In genomic region chr4:141338853-141339252, GRCm38 (mm10) we compare ENCODE assay signal across 11 mouse cellular contexts. TPM values are rescaled to one million over a fixed set of nuclear protein-coding genes. Genes with fewer than 3 reads are reported as not detected.
DNase-seq lines count a peak whose midpoint lies in the region; ATAC-seq and TF ChIP-seq lines count a peak whose summit lies in the region.
"Had no signal": no experiment of that assay in that cellular context is flagged by ENCODE, and none has a peak within 500 bp of the region (broad histone marks: within the 10 kb centered on the region; RNA-seq: fewer than 3 reads in every experiment).

No protein-coding gene starts in this region.

- no peaks in the 10 kb centered on the region for H3K9me3 ChIP-seq in hindbrain, embryonic 11.5 days (ENCODE audit: control insufficient read depth, low read length)
- no peaks in the 10 kb centered on the region for H3K9me3 ChIP-seq in hindbrain, embryonic 16.5 days (ENCODE audit: control insufficient read depth, low read length)
- H3K9me3 ChIP-seq in E14TG2a.4 (ENCODE audit: low read length), result no peaks in the 10 kb centered on the region
- H3K9me3 ChIP-seq in embryonic facial prominence, embryonic 10.5 days, result no peaks in the 10 kb centered on the region
- no peaks in the 10 kb centered on the region for H3K9me3 ChIP-seq in midbrain, embryonic 13.5 days
- H3K9me3 ChIP-seq in forebrain, embryonic 13.5 days (replicated peaks), result no peaks in the 10 kb centered on the region

- no peak overlapping the region for H3K4me3 ChIP-seq in hindbrain, embryonic 11.5 days (ENCODE audit: low read depth, low read length)
- no peak overlapping the region for H3K4me3 ChIP-seq in hindbrain, embryonic 16.5 days (ENCODE audit: low read length)
- H3K4me3 ChIP-seq in E14TG2a.4 (replicated peaks; ENCODE audit: low read length), result peak overlapping the region; percentile 64
- peak overlapping the region; percentile 31; the same call in 1 of the 2 replicates for H3K4me3 ChIP-seq in embryonic facial prominence, embryonic 10.5 days
- no peak overlapping the region for H3K4me3 ChIP-seq in midbrain, embryonic 13.5 days (replicated peaks)
- no peak overlapping the region for H3K4me3 ChIP-seq in forebrain, embryonic 13.5 days

- H3K27me3 ChIP-seq in hindbrain, embryonic 11.5 days (ENCODE audit: control insufficient read depth, insufficient read depth, low read length), result no peaks in the 10 kb centered on the region; the same call in 1 of the 2 replicates
- no peaks in the 10 kb centered on the region; the same call in 1 of the 2 replicates for H3K27me3 ChIP-seq in hindbrain, embryonic 16.5 days (replicated peaks; ENCODE audit: control insufficient read depth, insufficient read depth, low read length)
- no peaks in the 10 kb centered on the region for H3K27me3 ChIP-seq in E14TG2a.4 (ENCODE audit: insufficient read depth, low read length)
- peaks cover 20% of the 10 kb centered on the region for H3K27me3 ChIP-seq in embryonic facial prominence, embryonic 10.5 days (replicated peaks; ENCODE audit: low read depth, poor library complexity, severe bottlenecking)
- H3K27me3 ChIP-seq in midbrain, embryonic 13.5 days, result 0 out of 2 replicates have a peak, but pooled peaks cover 6% of the 10 kb centered on the region
- H3K27me3 ChIP-seq in forebrain, embryonic 13.5 days, result 0 out of 2 replicates have a peak, but pooled peaks cover 3% of the 10 kb centered on the region

- no peak overlapping the region for H3K9ac ChIP-seq in hindbrain, embryonic 11.5 days (ENCODE audit: low read depth, low read length)
- no peak overlapping the region for H3K9ac ChIP-seq in hindbrain, embryonic 16.5 days (ENCODE audit: low read depth, low read length)
- 0 out of 2 replicates have a peak overlapping the region, but pooled peaks have one; percentile 19 for H3K9ac ChIP-seq in midbrain, embryonic 13.5 days (replicated peaks)
- no peak overlapping the region for H3K9ac ChIP-seq in forebrain, embryonic 13.5 days

- no peaks in the 10 kb centered on the region for H3K36me3 ChIP-seq in hindbrain, embryonic 11.5 days (ENCODE audit: control insufficient read depth, insufficient read depth, low read length)
- H3K36me3 ChIP-seq in hindbrain, embryonic 16.5 days (ENCODE audit: control insufficient read depth, insufficient read depth, low read length), result no peaks in the 10 kb centered on the region
- H3K36me3 ChIP-seq in E14TG2a.4 (ENCODE audit: insufficient read depth, low read length), result no peaks in the 10 kb centered on the region
- no peaks in the 10 kb centered on the region for H3K36me3 ChIP-seq in embryonic facial prominence, embryonic 10.5 days (replicated peaks)
- no peaks in the 10 kb centered on the region for H3K36me3 ChIP-seq in midbrain, embryonic 13.5 days
- H3K36me3 ChIP-seq in forebrain, embryonic 13.5 days (ENCODE audit: poor library complexity, severe bottlenecking), result no peaks in the 10 kb centered on the region

- H3K4me2 ChIP-seq in hindbrain, embryonic 11.5 days (replicated peaks; ENCODE audit: low read depth, low read length), result no peak overlapping the region
- H3K4me2 ChIP-seq in hindbrain, embryonic 16.5 days (ENCODE audit: low read length), result no peak overlapping the region
- H3K4me2 ChIP-seq in midbrain, embryonic 13.5 days (replicated peaks), result no peak overlapping the region
- H3K4me2 ChIP-seq in forebrain, embryonic 13.5 days, result no peak overlapping the region

- ATAC-seq in hindbrain, embryonic 11.5 days (ENCODE audit: low FRiP score), result no peak
- no peak for ATAC-seq in hindbrain, embryonic 16.5 days
- no peak for ATAC-seq in midbrain, embryonic 13.5 days
- no peak for ATAC-seq in forebrain, embryonic 13.5 days

- TF ChIP-seq CTCF in E14TG2a.4 (conservative IDR thresholded peaks at IDR 0.05; ENCODE audit: low read length), result no peak

- H3K27ac ChIP-seq in hindbrain, embryonic 11.5 days (ENCODE audit: low read depth, low read length), result no peak overlapping the region
- no peak overlapping the region for H3K27ac ChIP-seq in hindbrain, embryonic 16.5 days (ENCODE audit: low read depth, low read length)
- peak overlapping the region; percentile 81 for H3K27ac ChIP-seq in embryonic facial prominence, embryonic 10.5 days (replicated peaks)
- no peak overlapping the region for H3K27ac ChIP-seq in midbrain, embryonic 13.5 days
- no peak overlapping the region for H3K27ac ChIP-seq in forebrain, embryonic 13.5 days

- H3K4me1 ChIP-seq in hindbrain, embryonic 11.5 days (replicated peaks; ENCODE audit: control insufficient read depth, insufficient read depth, low read length), result peaks cover 6% of the 10 kb centered on the region; the same call in 1 of the 2 replicates
- H3K4me1 ChIP-seq in hindbrain, embryonic 16.5 days (ENCODE audit: control insufficient read depth, insufficient read depth, low read depth, low read length), result peaks cover 13% of the 10 kb centered on the region; the same call in 1 of the 2 replicates
- H3K4me1 ChIP-seq in E14TG2a.4 (replicated peaks; ENCODE audit: low read depth, low read length), result peaks cover 78% of the 10 kb centered on the region
- H3K4me1 ChIP-seq in embryonic facial prominence, embryonic 10.5 days, result peaks cover 69% of the 10 kb centered on the region
- H3K4me1 ChIP-seq in midbrain, embryonic 13.5 days (replicated peaks), result peaks cover 42% of the 10 kb centered on the region
- H3K4me1 ChIP-seq in forebrain, embryonic 13.5 days, result peaks cover 34% of the 10 kb centered on the region

- DNase-seq in hindbrain, embryonic 11.5 days (ENCODE audit: low spot score), result peak; percentile 52
- peak; percentile 43 for DNase-seq in embryonic facial prominence, embryonic 10.5 days (ENCODE audit: low spot score)
- DNase-seq in layer of hippocampus, adult 11-12 months (ENCODE audit: low spot score), result no peak
- no peak for DNase-seq in thymus, postnatal 14 days
- DNase-seq: B cell, adult 2 months; cerebellum, adult 18-20 months; kidney, adult 9 months had no signal

- 25% methylated on average over 1 of the region's 1 CpGs for WGBS in hindbrain, embryonic 11.5 days
- 15% methylated on average over 1 of the region's 1 CpGs for WGBS in hindbrain, embryonic 16.5 days
- WGBS in embryonic facial prominence, embryonic 10.5 days, result 15% methylated on average over 1 of the region's 1 CpGs
- WGBS in midbrain, embryonic 13.5 days, result 5% methylated on average over 1 of the region's 1 CpGs
- WGBS in forebrain, embryonic 13.5 days, result 25% methylated on average over 1 of the region's 1 CpGs

RNA-seq across cellular contexts. Expression of gene Fam131c, which starts 29.2 kb away (rescaled TPM):
- 0.69 and 0.91 TPM in 2 replicates for polyA plus RNA-seq in hindbrain, embryonic 11.5 days (2014; fragmentation: Nextera tagmentation; extraction: Ambion mirVana)
- 44.3 and 49.8 TPM in 2 replicates for polyA plus RNA-seq in hindbrain, embryonic 16.5 days (2015; fragmentation: Nextera tagmentation; extraction: Ambion mirVana)
- polyA plus RNA-seq in embryonic facial prominence, embryonic 10.5 days (2016; fragmentation: Nextera tagmentation; extraction: Ambion mirVana), result 0.28 and 0.44 TPM in 2 replicates
- 7.8 and 10.1 TPM in 2 replicates for polyA plus RNA-seq in midbrain, embryonic 13.5 days (2015; fragmentation: Nextera tagmentation; extraction: Ambion mirVana)
- polyA plus RNA-seq in forebrain, embryonic 13.5 days (2015; fragmentation: Nextera tagmentation; extraction: Ambion mirVana), result 3.3 and 3.8 TPM in 2 replicates

RNA-seq across cellular contexts. Expression of gene Epha2, which starts 37.8 kb away (rescaled TPM):
- 0.82 and 1.1 TPM in 2 replicates for polyA plus RNA-seq in hindbrain, embryonic 11.5 days (2014; fragmentation: Nextera tagmentation; extraction: Ambion mirVana)
- 1.1 TPM in 2 replicates for polyA plus RNA-seq in hindbrain, embryonic 16.5 days (2015; fragmentation: Nextera tagmentation; extraction: Ambion mirVana)
- polyA plus RNA-seq in embryonic facial prominence, embryonic 10.5 days (2016; fragmentation: Nextera tagmentation; extraction: Ambion mirVana), result 2.4 and 3.0 TPM in 2 replicates
- polyA plus RNA-seq in midbrain, embryonic 13.5 days (2015; fragmentation: Nextera tagmentation; extraction: Ambion mirVana), result 3.5 and 4.7 TPM in 2 replicates
- 1.0 and 1.3 TPM in 2 replicates for polyA plus RNA-seq in forebrain, embryonic 13.5 days (2015; fragmentation: Nextera tagmentation; extraction: Ambion mirVana)

RNA-seq across cellular contexts. Expression of gene Clcnka, which starts 59.7 kb away (rescaled TPM):
- 0.22 and 0.33 TPM in 2 replicates for polyA plus RNA-seq in hindbrain, embryonic 11.5 days (2014; fragmentation: Nextera tagmentation; extraction: Ambion mirVana)
- 0.57 and 0.78 TPM in 2 replicates for polyA plus RNA-seq in hindbrain, embryonic 16.5 days (2015; fragmentation: Nextera tagmentation; extraction: Ambion mirVana)
- polyA plus RNA-seq in embryonic facial prominence, embryonic 10.5 days (2016; fragmentation: Nextera tagmentation; extraction: Ambion mirVana), result 0.21 and 0.37 TPM in 2 replicates
- 0.09 TPM in 1 of 2 replicates, not detected in the other for polyA plus RNA-seq in midbrain, embryonic 13.5 days (2015; fragmentation: Nextera tagmentation; extraction: Ambion mirVana)
- polyA plus RNA-seq in forebrain, embryonic 13.5 days (2015; fragmentation: Nextera tagmentation; extraction: Ambion mirVana), result 0.10 TPM in 1 of 2 replicates, not detected in the other

Comparison
In these comparisons a context has a peak if more than half of its experiments do, and no peak if none do; other contexts are left out.
1. DNase-seq: peak in hindbrain, embryonic 11.5 days (single experiment) and embryonic facial prominence, embryonic 10.5 days (single experiment); none in layer of hippocampus, adult 11-12 months (single experiment) and thymus, postnatal 14 days (single experiment).
2. H3K4me3 ChIP-seq: peak in E14TG2a.4 (single experiment) and embryonic facial prominence, embryonic 10.5 days (single experiment); none in hindbrain, embryonic 11.5 days (single experiment), hindbrain, embryonic 16.5 days (single experiment), midbrain, embryonic 13.5 days (single experiment) and forebrain, embryonic 13.5 days (single experiment).